Mouse (Mus musculus) brain, embryonic 18.5 days (tissue): ENCODE results near the gene Spty2d1.

ENCODE experiments used
- DNase-seq: peaks from one replicate; pipeline ENCODE4 v3.0.0-alpha.2; 2012; ENCODE audit warnings: low read depth, low spot score

Gene Spty2d1

GRCm38 (mm10) chr7:46987073-46987472, 21.1 kb downstream of the Spty2d1 start:
- DNase-seq: no peak

- DNase-seq: no peak
Measured at GRCm38 (mm10) chr7:46986646-46987045, 21.6 kb downstream of the Spty2d1 start.

GRCm38 (mm10) chr7:46985718-46986505, 22.3 kb downstream of the Spty2d1 start:
- no peak for DNase-seq

- DNase-seq: no peak
Measured at GRCm38 (mm10) chr7:46983280-46983679, 24.9 kb downstream of the Spty2d1 start, which contains the start of gene Gm9999. Gm9999 (plus strand) TSS chr7:46983580.

- DNase-seq: no peak
Measured at GRCm38 (mm10) chr7:46975456-46975855, 32.8 kb downstream of the Spty2d1 start.

- DNase-seq: no peak
Measured at GRCm38 (mm10) chr7:46974648-46975047, 33.6 kb downstream of the Spty2d1 start.

- DNase-seq: no peak
Measured at GRCm38 (mm10) chr7:46969898-46970297, 38.3 kb downstream of the Spty2d1 start.

- no peak for DNase-seq
Measured at GRCm38 (mm10) chr7:46964070-46964469, 44.1 kb downstream of the Spty2d1 start.

- no peak for DNase-seq
Measured at GRCm38 (mm10) chr7:46962806-46963618, 45.2 kb downstream of the Spty2d1 start.

- no peak for DNase-seq
Measured at GRCm38 (mm10) chr7:46962132-46962531, 46.1 kb downstream of the Spty2d1 start.

GRCm38 (mm10) chr7:46960991-46961390, 47.2 kb downstream of the Spty2d1 start:
- DNase-seq: no peak

GRCm38 (mm10) chr7:46958853-46959252, 49.4 kb downstream of the Spty2d1 start:
- DNase-seq: no peak

- DNase-seq: peak; percentile 74
Measured at GRCm38 (mm10) chr7:46957831-46958691, 50.1 kb downstream of the Spty2d1 start, which contains the start of gene Uevld. Uevld (minus strand) TSS chr7:46958527.
